Mouse (Mus musculus) CH12.LX (cell line): ENCODE results near the gene Sp7. TPM values are rescaled to one million over a fixed set of nuclear protein-coding genes. Genes with fewer than 3 reads are reported as not detected.
A peak's percentile ranks its signal among the peaks of the same experiment; 100 is the strongest.

Experiments
- DNase-seq: peaks from one replicate; pipeline ENCODE4 v3.0.0-alpha.2; 2013; ENCODE audit errors: extremely low read depth
- H3K27ac ChIP-seq: 2 replicates; pipeline ENCODE4 v1.5.1; 2012; ENCODE audit warnings: low read depth, mild to moderate bottlenecking, control low read depth, moderate library complexity; ENCODE audit not compliant: insufficient read depth
- H3K27me3 ChIP-seq: replicated peaks from 2 replicates; pipeline ENCODE3; 2012; ENCODE audit warnings: inconsistent platforms
- H3K36me3 ChIP-seq, 2 experiments: replicated peaks in 1 of 2; 2 replicates each; pipeline versions ENCODE3 to v1.6.1; 2012; ENCODE audit warnings: inconsistent platforms in 1 of 2, low read length in 1 of 2, mild to moderate bottlenecking in 1 of 2, mixed read lengths in 1 of 2, moderate library complexity in 1 of 2; ENCODE audit not compliant: control insufficient read depth in 1 of 2, insufficient read depth in 1 of 2
- H3K4me1 ChIP-seq, 2 experiments: 2 replicates each; pipeline ENCODE4 v1.6.1; 2012; ENCODE audit warnings: inconsistent platforms in 1 of 2, moderate library complexity in 1 of 2; ENCODE audit not compliant: insufficient read depth in 2 of 2, control insufficient read depth in 1 of 2
- H3K4me2 ChIP-seq: 2 replicates; pipeline ENCODE4 v1.6.1; 2012; ENCODE audit warnings: low read depth, mild to moderate bottlenecking, control low read depth; ENCODE audit not compliant: poor library complexity, insufficient read depth, severe bottlenecking
- H3K4me3 ChIP-seq, 3 experiments: fragments of 150-350 bp in 1 of 3; sonication (generic) in 1 of 3; replicated peaks in 1 of 3; 2 replicates each; pipeline versions ENCODE3 to v1.5.1; 2011 to 2012; ENCODE audit warnings: low read depth in 2 of 3, low read length in 2 of 3, mild to moderate bottlenecking in 2 of 3, moderate library complexity in 2 of 3, control low read depth in 1 of 3, improper control_type of control experiment in 1 of 3, inconsistent platforms in 1 of 3, mixed read lengths in 1 of 3; ENCODE audit not compliant: poor library complexity in 1 of 3
- H3K79me2 ChIP-seq: replicated peaks from 2 replicates; pipeline ENCODE4 v1.6.1; 2012; ENCODE audit warnings: mild to moderate bottlenecking, moderate library complexity; ENCODE audit not compliant: control insufficient read depth, poor library complexity, insufficient read depth, severe bottlenecking; ENCODE audit errors: extremely low read depth
- H3K9ac ChIP-seq: 2 replicates; pipeline ENCODE4 v1.6.1; 2012; ENCODE audit warnings: low read depth, mild to moderate bottlenecking, control low read depth, moderate library complexity; ENCODE audit not compliant: insufficient read depth
- H3K9me3 ChIP-seq: replicated peaks from 2 replicates; pipeline ENCODE3; 2012; ENCODE audit warnings: low read length, inconsistent platforms, mixed read lengths
- CHD2 ChIP-seq: IDR thresholded peaks from 2 replicates; pipeline ENCODE4 v1.6.1; 2011; ENCODE audit warnings: low read length, improper control_type of control experiment
- CTCF ChIP-seq, 2 experiments: IDR thresholded peaks in 1 of 2; conservative IDR thresholded peaks in 1 of 2; 2 replicates each; pipeline ENCODE4 v1.5.1; 2011 to 2012; ENCODE audit warnings: low read depth in 2 of 2, low read length in 2 of 2, improper control_type of control experiment in 1 of 2, inconsistent platforms in 1 of 2, mild to moderate bottlenecking in 1 of 2, moderate library complexity in 1 of 2
- JUN ChIP-seq: IDR thresholded peaks from 2 replicates; pipeline ENCODE4 v1.6.1; 2011; ENCODE audit warnings: low read depth, mild to moderate bottlenecking, low read length, improper control_type of control experiment, moderate library complexity; ENCODE audit not compliant: insufficient read depth
- JUND ChIP-seq: conservative IDR thresholded peaks from 2 replicates; pipeline ENCODE4 v1.6.1; 2011; ENCODE audit warnings: low read depth, low read length, improper control_type of control experiment
- KAT2A ChIP-seq: IDR thresholded peaks from 2 replicates; pipeline ENCODE4 v1.6.1; 2012; ENCODE audit warnings: low read length, improper control_type of control experiment, inconsistent platforms; ENCODE audit not compliant: insufficient replicate concordance
- MAX ChIP-seq: IDR thresholded peaks from 2 replicates; pipeline ENCODE4 v1.6.1; 2011; ENCODE audit warnings: low read length, improper control_type of control experiment
- MEF2A ChIP-seq: IDR thresholded peaks from 2 replicates; pipeline ENCODE4 v1.6.1; 2014; ENCODE audit warnings: low read depth, mild to moderate bottlenecking, inconsistent platforms, low read length, improper control_type of control experiment, borderline replicate concordance
- NELFE ChIP-seq: IDR thresholded peaks from 2 replicates; pipeline ENCODE4 v1.6.1; 2011; ENCODE audit warnings: low read depth, low read length, improper control_type of control experiment
- NRF1 ChIP-seq: IDR thresholded peaks from 2 replicates; pipeline ENCODE4 v1.6.1; 2014; ENCODE audit warnings: low read depth, mild to moderate bottlenecking, inconsistent platforms, low read length, improper control_type of control experiment, moderate library complexity
- PAX5 ChIP-seq: IDR thresholded peaks from 2 replicates; pipeline ENCODE4 v1.6.1; 2012; ENCODE audit warnings: low read length, inconsistent platforms, mixed read lengths
- RCOR1 ChIP-seq: conservative IDR thresholded peaks from 2 replicates; pipeline ENCODE4 v1.6.1; 2012; ENCODE audit warnings: low read depth, mild to moderate bottlenecking, inconsistent platforms, low read length, improper control_type of control experiment
- SIN3A ChIP-seq: IDR thresholded peaks from 2 replicates; pipeline ENCODE4 v1.6.1; 2012; ENCODE audit warnings: low read length, improper control_type of control experiment, inconsistent platforms
- USF2 ChIP-seq: conservative IDR thresholded peaks from 2 replicates; pipeline ENCODE4 v1.6.1; 2011; ENCODE audit warnings: low read depth, low read length, improper control_type of control experiment
- dilution Hi-C: fragments of 300-500 bp; cut with MboI; formaldehyde crosslinking; loops from 2 replicates; pipeline ENCODE4 v1.14.3; 2020; ENCODE audit warnings: low sequenced_read_pairs; ENCODE audit not compliant: extremely low pct_unique_long_range_greater_than_20kb, extremely low pct_ligation_motif_present
- in situ Hi-C: fragments of 300-500 bp; cut with MboI; formaldehyde crosslinking; loops from 3 replicates; pipeline ENCODE4 v1.14.3; 2019; ENCODE audit warnings: low sequenced_read_pairs, low pct_ligation_motif_present, low pct_unique_long_range_greater_than_20kb, mixed read lengths
- polyA plus RNA-seq: library from polyadenylated mRNA; unstranded; fragments of >175 nt; gene quantifications from 2 replicates; pipeline ENCODE4 v1.2.1, GENCODE M21; 2012; ENCODE audit warnings: low read depth; ENCODE audit not compliant: insufficient read length
- total RNA-seq, 2 experiments: library from RNA; depleted of rRNA; stranded (reverse); fragments of 300-350 nt in 1 of 2; fragments of >200 nt in 1 of 2; gene quantifications; 2 replicates each; pipeline ENCODE4 v1.2.3; 2012 to 2014

Gene Sp7
- total and polyA plus RNA-seq, 3 experiments, result not detected

- Histone ChIP-seq H3K79me2 (no peaks in the 10 kb centered on the region), H3K27me3 (no peaks in the 10 kb centered on the region)
- TF ChIP-seq NRF1 (no peak), NELFE (no peak), RCOR1 (no peak), USF2 (no peak), PAX5 (no peak), KAT2A (no peak), CHD2 (no peak)
- TF ChIP-seq, all 38 proteins: peak for 0
- H3K27ac ChIP-seq, result no peak overlapping the region
- H3K4me1 ChIP-seq, result peaks cover 2 to 29% of the 10 kb centered on the region in 2 experiments; a peak in 2 of 4 replicates
- H3K4me3 ChIP-seq, result no peak overlapping the region
- DNase-seq, result no peak
- in situ Hi-C loops, result no loop called here
- dilution Hi-C loops, result no loop called here
- no peak overlapping the region for H3K9ac ChIP-seq
- H3K4me2 ChIP-seq, result no peak overlapping the region
- peaks cover 65 to 86% of the 10 kb centered on the region in 2 experiments for H3K36me3 ChIP-seq
- no peaks in the 10 kb centered on the region for H3K9me3 ChIP-seq
Measured at GRCm38 (mm10) chr15:102310074-102310845, 56.7 kb downstream of the Sp7 start.

- dilution Hi-C loops, result no loop called here
- H3K4me2 ChIP-seq, result no peak overlapping the region
- in situ Hi-C loops, result no loop called here
- TF ChIP-seq CTCF (conservative IDR thresholded peaks at IDR 0.05 in 1 of 2, IDR thresholded peaks at IDR 0.05 in 1 of 2; ENCODE audit: low read depth in 2 of 2, low read length in 2 of 2), result 0 out of 4 replicates have a peak, but pooled peaks of 1 of the 2 experiments have one; percentile 7
- TF ChIP-seq MEF2A, result no peak
- no peak for TF ChIP-seq SIN3A
- no peak for TF ChIP-seq JUND
- TF ChIP-seq JUN, result no peak
- no peak for TF ChIP-seq MAX
- H3K27ac ChIP-seq, result no peak overlapping the region
- H3K9ac ChIP-seq, result no peak overlapping the region
- no peaks in the 10 kb centered on the region for H3K9me3 ChIP-seq
- H3K79me2 ChIP-seq, result no peaks in the 10 kb centered on the region
- no peak for DNase-seq
- peaks cover 66 to 86% of the 10 kb centered on the region in 2 experiments for H3K36me3 ChIP-seq
- H3K27me3 ChIP-seq, result no peaks in the 10 kb centered on the region
- H3K4me3 ChIP-seq, result no peak overlapping the region
- peaks cover 2 to 29% of the 10 kb centered on the region in 2 experiments; a peak in 2 of 4 replicates for H3K4me1 ChIP-seq
Measured at GRCm38 (mm10) chr15:102308717-102309116, 58.3 kb downstream of the Sp7 start.

Other genes starting within 250 kb of the Sp7 start
Only the 20 nearest of the 21 such genes appear.
- gene Igfbp6, start 222.8 kb downstream of the Sp7 start, total RNA-seq (2012; rRNA removed), result 0.38 TPM in 1 of 2 replicates, not detected in the other
- not detected in 2 replicates for gene Igfbp6, start 222.8 kb downstream of the Sp7 start, total RNA-seq (2014; rRNA removed)
- not detected in 2 replicates for gene Igfbp6, start 222.8 kb downstream of the Sp7 start, polyA plus RNA-seq
- 3.7 and 10.4 TPM in 2 replicates for gene Soat2, start 216.7 kb downstream of the Sp7 start, total RNA-seq (2012; rRNA removed)
- gene Soat2, start 216.7 kb downstream of the Sp7 start, total RNA-seq (2014; rRNA removed), result 0.09 and 0.28 TPM in 2 replicates
- gene Soat2, start 216.7 kb downstream of the Sp7 start, polyA plus RNA-seq, result 0.56 and 0.65 TPM in 2 replicates
- 30.5 and 32.1 TPM in 2 replicates for gene Zfp740, start 163.9 kb downstream of the Sp7 start, total RNA-seq (2012; rRNA removed)
- 46.1 and 51.9 TPM in 2 replicates for gene Zfp740, start 163.9 kb downstream of the Sp7 start, total RNA-seq (2014; rRNA removed)
- gene Zfp740, start 163.9 kb downstream of the Sp7 start, polyA plus RNA-seq, result 37.4 and 38.7 TPM in 2 replicates
- gene Csad, start 162.5 kb downstream of the Sp7 start, total RNA-seq (2012; rRNA removed), result 2.8 and 4.7 TPM in 2 replicates
- 3.6 and 3.7 TPM in 2 replicates for gene Csad, start 162.5 kb downstream of the Sp7 start, total RNA-seq (2014; rRNA removed)
- gene Csad, start 162.5 kb downstream of the Sp7 start, polyA plus RNA-seq, result 3.8 and 4.2 TPM in 2 replicates
- gene Itgb7, start 135.2 kb downstream of the Sp7 start, total RNA-seq (2012; rRNA removed), result 10.1 and 17.7 TPM in 2 replicates
- gene Itgb7, start 135.2 kb downstream of the Sp7 start, total RNA-seq (2014; rRNA removed), result 1.8 and 3.7 TPM in 2 replicates
- 2.8 and 4.2 TPM in 2 replicates for gene Itgb7, start 135.2 kb downstream of the Sp7 start, polyA plus RNA-seq
- gene Rarg, start 109.7 kb downstream of the Sp7 start, total RNA-seq (2012; rRNA removed), result 0.64 and 0.76 TPM in 2 replicates
- gene Rarg, start 109.7 kb downstream of the Sp7 start, total RNA-seq (2014; rRNA removed), result 0.17 and 0.32 TPM in 2 replicates
- gene Rarg, start 109.7 kb downstream of the Sp7 start, polyA plus RNA-seq, result 0.63 and 0.76 TPM in 2 replicates
- gene Gm9918, start 96.6 kb downstream of the Sp7 start, total RNA-seq (2012; rRNA removed), result not detected in 2 replicates
- not detected in 2 replicates for gene Gm9918, start 96.6 kb downstream of the Sp7 start, total RNA-seq (2014; rRNA removed)
- not detected in 2 replicates for gene Gm9918, start 96.6 kb downstream of the Sp7 start, polyA plus RNA-seq
- 31.1 and 37.1 TPM in 2 replicates for gene Mfsd5, start 87.7 kb downstream of the Sp7 start, total RNA-seq (2012; rRNA removed)
- gene Mfsd5, start 87.7 kb downstream of the Sp7 start, total RNA-seq (2014; rRNA removed), result 43.7 and 51.8 TPM in 2 replicates
- gene Mfsd5, start 87.7 kb downstream of the Sp7 start, polyA plus RNA-seq, result 76.2 and 90.6 TPM in 2 replicates
- gene Espl1, start 70.9 kb downstream of the Sp7 start, total RNA-seq (2012; rRNA removed), result 51.0 and 64.6 TPM in 2 replicates
- 41.0 and 41.3 TPM in 2 replicates for gene Espl1, start 70.9 kb downstream of the Sp7 start, total RNA-seq (2014; rRNA removed)
- 80.7 and 110 TPM in 2 replicates for gene Espl1, start 70.9 kb downstream of the Sp7 start, polyA plus RNA-seq
- gene Pfdn5, start 41.1 kb downstream of the Sp7 start, total RNA-seq (2012; rRNA removed), result 265 and 269 TPM in 2 replicates
- gene Pfdn5, start 41.1 kb downstream of the Sp7 start, total RNA-seq (2014; rRNA removed), result 296 and 371 TPM in 2 replicates
- 356 and 502 TPM in 2 replicates for gene Pfdn5, start 41.1 kb downstream of the Sp7 start, polyA plus RNA-seq
- gene Myg1, start 35.5 kb downstream of the Sp7 start, total RNA-seq (2012; rRNA removed), result 105 and 126 TPM in 2 replicates
- gene Myg1, start 35.5 kb downstream of the Sp7 start, total RNA-seq (2014; rRNA removed), result 121 and 133 TPM in 2 replicates
- gene Myg1, start 35.5 kb downstream of the Sp7 start, polyA plus RNA-seq, result 132 and 166 TPM in 2 replicates
- 95.5 and 98.3 TPM in 2 replicates for gene Aaas, start 16.4 kb downstream of the Sp7 start, total RNA-seq (2012; rRNA removed)
- 107 and 126 TPM in 2 replicates for gene Aaas, start 16.4 kb downstream of the Sp7 start, total RNA-seq (2014; rRNA removed)
- gene Aaas, start 16.4 kb downstream of the Sp7 start, polyA plus RNA-seq, result 241 and 266 TPM in 2 replicates
- gene Sp1, start 39.0 kb upstream of the Sp7 start, total RNA-seq (2012; rRNA removed), result 23.3 and 23.5 TPM in 2 replicates
- gene Sp1, start 39.0 kb upstream of the Sp7 start, total RNA-seq (2014; rRNA removed), result 22.3 and 27.1 TPM in 2 replicates
- gene Sp1, start 39.0 kb upstream of the Sp7 start, polyA plus RNA-seq, result 25.6 and 31.8 TPM in 2 replicates
- not detected in 2 replicates for gene Amhr2, start 78.2 kb upstream of the Sp7 start, total RNA-seq (2012; rRNA removed)
- gene Amhr2, start 78.2 kb upstream of the Sp7 start, total RNA-seq (2014; rRNA removed), result not detected in 2 replicates
- not detected in 2 replicates for gene Amhr2, start 78.2 kb upstream of the Sp7 start, polyA plus RNA-seq
- 34.5 and 36.4 TPM in 2 replicates for gene Prr13, start 91.8 kb upstream of the Sp7 start, total RNA-seq (2012; rRNA removed)
- 26.1 and 32.2 TPM in 2 replicates for gene Prr13, start 91.8 kb upstream of the Sp7 start, total RNA-seq (2014; rRNA removed)
- gene Prr13, start 91.8 kb upstream of the Sp7 start, polyA plus RNA-seq, result 94.8 and 131 TPM in 2 replicates
- gene Pcbp2, start 103.4 kb upstream of the Sp7 start, total RNA-seq (2012; rRNA removed), result 263 and 281 TPM in 2 replicates
- 308 and 379 TPM in 2 replicates for gene Pcbp2, start 103.4 kb upstream of the Sp7 start, total RNA-seq (2014; rRNA removed)
- gene Pcbp2, start 103.4 kb upstream of the Sp7 start, polyA plus RNA-seq, result 1,350 and 1,545 TPM in 2 replicates
- not detected in 2 replicates for gene Gm10337, start 136.5 kb upstream of the Sp7 start, total RNA-seq (2012; rRNA removed)
- not detected in 2 replicates for gene Gm10337, start 136.5 kb upstream of the Sp7 start, total RNA-seq (2014; rRNA removed)
- not detected in 2 replicates for gene Gm10337, start 136.5 kb upstream of the Sp7 start, polyA plus RNA-seq
- gene Map3k12, start 149.9 kb upstream of the Sp7 start, total RNA-seq (2012; rRNA removed), result 2.8 and 3.0 TPM in 2 replicates
- 1.4 and 1.5 TPM in 2 replicates for gene Map3k12, start 149.9 kb upstream of the Sp7 start, total RNA-seq (2014; rRNA removed)
- 2.3 and 3.0 TPM in 2 replicates for gene Map3k12, start 149.9 kb upstream of the Sp7 start, polyA plus RNA-seq
- 75.6 and 95.5 TPM in 2 replicates for gene Tarbp2, start 151.0 kb upstream of the Sp7 start, total RNA-seq (2012; rRNA removed)
- 53.1 and 62.2 TPM in 2 replicates for gene Tarbp2, start 151.0 kb upstream of the Sp7 start, total RNA-seq (2014; rRNA removed)
- 105 and 136 TPM in 2 replicates for gene Tarbp2, start 151.0 kb upstream of the Sp7 start, polyA plus RNA-seq
- gene Npff, start 157.8 kb upstream of the Sp7 start, total RNA-seq (2012; rRNA removed), result 0.76 and 1.0 TPM in 2 replicates
- 0.82 and 1.1 TPM in 2 replicates for gene Npff, start 157.8 kb upstream of the Sp7 start, total RNA-seq (2014; rRNA removed)
- 2.1 and 2.7 TPM in 2 replicates for gene Npff, start 157.8 kb upstream of the Sp7 start, polyA plus RNA-seq